Mouse (Mus musculus) cerebellum, adult 2 months (tissue): ENCODE measurements around the gene Aagab. TPM values are rescaled to one million over a fixed set of nuclear protein-coding genes. Genes with fewer than 3 reads are reported as not detected.
A peak's percentile ranks its signal among the peaks of the same experiment; 100 is the strongest.

Source experiments
- DNase-seq, 2 experiments: peaks; one replicate each; pipeline ENCODE4 v3.0.0; 2021
- H3K27ac ChIP-seq: fragments of 200-500 bp; 2 replicates; pipeline ENCODE4 v1.5.1; 2012; ENCODE audit warnings: low read length, control low read depth, inconsistent platforms; ENCODE audit not compliant: insufficient read depth
- H3K27me3 ChIP-seq: fragments of 200-500 bp; 2 replicates; pipeline ENCODE4 v1.6.1; 2012; ENCODE audit warnings: inconsistent platforms, mild to moderate bottlenecking, low read length, moderate library complexity; ENCODE audit not compliant: control insufficient read depth, insufficient read depth
- H3K4me1 ChIP-seq: fragments of 200-500 bp; 2 replicates; pipeline ENCODE4 v1.6.1; 2011; ENCODE audit warnings: low read length; ENCODE audit not compliant: control insufficient read depth, insufficient read depth
- H3K4me3 ChIP-seq: fragments of 200-500 bp; replicated peaks from 2 replicates; pipeline ENCODE3; 2011; ENCODE audit warnings: mild to moderate bottlenecking, low read depth, low read length, control low read depth; ENCODE audit not compliant: insufficient read depth
- CTCF ChIP-seq: fragments of 200-500 bp; IDR thresholded peaks from 2 replicates; pipeline ENCODE4 v1.5.1; 2011; ENCODE audit warnings: low read depth, mild to moderate bottlenecking, control low read depth, low read length, moderate library complexity, borderline replicate concordance; ENCODE audit not compliant: insufficient read depth
- POLR2A ChIP-seq: fragments of 200-500 bp; IDR thresholded peaks from 2 replicates; pipeline ENCODE4 v1.6.1; 2011; ENCODE audit warnings: low read length, control low read depth, borderline replicate concordance; ENCODE audit not compliant: insufficient read depth
- WGBS: fragments of 180-500 bp; shearing (Covaris S2); methylation state at CpG from one replicate; pipeline ENCODE4 v1.1.7; 2018; 5-methylcytosine and 5-hydroxymethylcytosine counted together
- polyA plus RNA-seq: library from polyadenylated mRNA; depleted of rRNA; stranded (reverse); fragments of >200 nt; gene quantifications from 2 replicates; pipeline ENCODE4 v1.2.3, GENCODE M21; 2012; rRNA removed

Aagab gene
- 31.0 and 31.9 TPM in 2 replicates for polyA plus RNA-seq

DNA sequence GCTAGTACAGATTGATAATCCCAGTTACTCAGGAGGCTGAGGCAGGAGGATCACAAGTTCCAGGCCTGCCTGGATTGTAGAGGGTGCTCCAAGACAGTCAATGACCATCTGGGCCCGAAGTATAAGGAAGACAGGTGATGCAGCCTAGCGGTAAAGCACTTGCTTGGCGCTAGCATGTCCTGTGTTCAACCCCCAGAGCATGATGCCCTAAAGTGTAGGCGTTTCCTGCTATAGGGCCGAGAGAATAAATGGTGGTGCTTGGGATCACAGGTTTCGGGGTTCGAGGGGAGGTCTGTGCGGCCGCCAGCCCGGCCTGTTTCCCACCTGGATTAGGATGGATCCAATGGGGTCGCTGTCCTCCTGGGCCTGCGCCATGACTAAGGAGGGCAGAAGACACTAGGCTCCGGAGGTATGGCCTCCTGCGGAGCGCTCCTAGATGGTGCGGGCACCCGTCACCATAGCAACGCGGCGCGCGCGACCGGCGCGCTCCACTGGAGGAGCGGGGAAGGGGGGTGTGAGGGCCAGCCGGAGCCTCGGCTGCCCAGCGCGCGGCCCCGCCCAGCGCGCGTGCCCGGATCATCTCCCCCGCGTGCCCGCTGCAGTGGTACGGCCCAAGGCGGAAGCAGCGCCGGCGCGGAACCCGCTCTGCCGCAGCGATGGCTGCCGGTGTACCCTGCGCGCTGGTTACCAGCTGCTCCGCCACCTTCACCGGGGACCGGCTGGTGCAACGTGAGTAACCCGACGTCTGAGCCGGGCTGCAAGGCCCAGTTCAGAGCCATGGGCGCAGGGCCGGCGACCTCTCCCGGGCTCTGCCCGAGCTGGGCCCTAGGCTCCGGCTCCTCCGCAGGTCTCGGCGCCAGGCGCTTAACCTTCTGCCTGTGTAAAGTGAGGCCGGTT, at the start of gene Aagab, which contains the start of gene Iqch:
Gene Aagab (plus strand): TSS at position 618 of the 897 bp plus-strand sequence.
Gene Iqch (minus strand): TSS at position 451 of the 897 bp plus-strand sequence.
- H3K4me1 ChIP-seq = peaks cover 3% of the 10 kb centered on the region; the same call in 1 of the 2 replicates
- peak within 1 kb of the TSS; percentile 57 for H3K27ac ChIP-seq
- peak; percentile 97 to 98 for DNase-seq
- WGBS = under 1% methylated on average over 70 of the region's 70 CpGs
- H3K4me3 ChIP-seq = peak within 1 kb of the TSS; percentile 84
- peak; percentile 73 for TF ChIP-seq POLR2A
- no peak for TF ChIP-seq CTCF
- no peaks in the 10 kb centered on the region for H3K27me3 ChIP-seq

- 62% methylated on average over 3 of the region's 3 CpGs for WGBS
- Histone ChIP-seq H3K4me3 (no peak overlapping the region), H3K27me3 (no peaks in the 10 kb centered on the region), H3K4me1 (0 out of 2 replicates have a peak, but pooled peaks cover 4% of the 10 kb centered on the region), H3K27ac (no peak overlapping the region)
- TF ChIP-seq CTCF = no peak
- TF ChIP-seq POLR2A = no peak
- no peak for DNase-seq
Measured at GRCm38 (mm10) chr9:63553628-63554027, 48.8 kb upstream of the Aagab start.

- Histone ChIP-seq H3K27ac (no peak overlapping the region), H3K27me3 (no peaks in the 10 kb centered on the region), H3K4me1 (0 out of 2 replicates have a peak, but pooled peaks cover 4% of the 10 kb centered on the region), H3K4me3 (no peak overlapping the region)
- TF ChIP-seq CTCF = no peak
- no peak for TF ChIP-seq POLR2A
- 54% methylated on average over 3 of the region's 3 CpGs for WGBS
- DNase-seq = no peak
Measured at GRCm38 (mm10) chr9:63555460-63555990, 46.9 kb upstream of the Aagab start.

- WGBS = 95% methylated on average over 1 of the region's 1 CpGs
- Histone ChIP-seq H3K27ac (no peak overlapping the region), H3K27me3 (no peaks in the 10 kb centered on the region), H3K4me3 (no peak overlapping the region), H3K4me1 (0 out of 2 replicates have a peak, but pooled peaks cover 4% of the 10 kb centered on the region)
- TF ChIP-seq POLR2A (no peak), CTCF (no peak)
- no peak for DNase-seq
Measured at GRCm38 (mm10) chr9:63556316-63556715, 46.1 kb upstream of the Aagab start.

- TF ChIP-seq CTCF (no peak), POLR2A (no peak)
- Histone ChIP-seq H3K27ac (no peak overlapping the region), H3K27me3 (no peaks in the 10 kb centered on the region), H3K4me3 (no peak overlapping the region), H3K4me1 (peaks cover 7% of the 10 kb centered on the region; the same call in 1 of the 2 replicates)
- 44% methylated on average over 8 of the region's 8 CpGs for WGBS
- no peak for DNase-seq
Measured at GRCm38 (mm10) chr9:63556933-63557332, 45.5 kb upstream of the Aagab start.

DNA sequence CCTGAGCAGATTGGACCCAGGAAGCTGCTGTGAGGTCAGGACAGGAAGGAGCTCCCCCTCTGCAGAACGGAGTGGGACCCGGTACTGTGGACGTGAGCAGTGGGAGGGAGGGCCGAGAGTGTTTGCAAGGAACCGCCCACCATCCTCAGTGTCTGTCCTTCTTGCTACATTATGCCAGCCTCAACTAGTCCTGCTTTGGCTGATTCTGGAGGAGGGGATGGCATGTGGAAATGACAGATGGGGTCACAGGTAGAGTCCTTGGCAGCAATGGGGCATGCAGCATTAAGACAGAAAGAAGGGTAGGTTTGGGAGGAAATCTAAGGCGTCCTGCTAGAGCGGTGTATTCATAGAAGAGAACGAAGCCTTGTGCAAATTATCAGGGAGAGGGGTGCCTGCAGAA, 40.5 kb upstream of the Aagab start:
- H3K27me3 ChIP-seq = no peaks in the 10 kb centered on the region
- H3K4me3 ChIP-seq = no peak overlapping the region
- no peak for TF ChIP-seq CTCF
- no peak for TF ChIP-seq POLR2A
- H3K27ac ChIP-seq = no peak overlapping the region
- 19% methylated on average over 8 of the region's 8 CpGs for WGBS
- H3K4me1 ChIP-seq = peaks cover 8% of the 10 kb centered on the region
- DNase-seq = peak; percentile 52 to 69

GRCm38 (mm10) chr9:63563436-63563835, 39.0 kb upstream of the Aagab start:
- Histone ChIP-seq H3K27me3 (no peaks in the 10 kb centered on the region), H3K4me3 (no peak overlapping the region), H3K27ac (no peak overlapping the region), H3K4me1 (peaks cover 8% of the 10 kb centered on the region)
- 96% methylated on average over 2 of the region's 2 CpGs for WGBS
- no peak for TF ChIP-seq POLR2A
- no peak for TF ChIP-seq CTCF
- no peak for DNase-seq

DNA sequence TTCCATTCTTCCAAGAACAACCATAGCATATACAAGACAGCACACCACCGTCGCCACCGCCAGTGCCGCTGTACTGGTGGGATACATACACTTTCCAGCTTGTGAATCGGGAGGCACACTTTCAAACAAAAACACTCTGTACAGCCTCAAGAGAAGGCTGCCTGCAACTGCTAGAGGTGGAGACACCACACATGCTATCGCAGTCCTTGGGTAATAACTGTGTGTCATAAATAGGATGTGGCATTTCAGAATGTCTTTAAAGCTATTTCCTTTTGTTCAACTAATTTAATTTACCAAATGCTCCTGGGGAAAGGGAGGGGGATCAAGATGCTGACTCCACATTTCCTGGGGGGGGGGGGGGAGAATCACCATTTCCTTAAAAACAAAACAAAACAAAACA, 34.1 kb upstream of the Aagab start:
- H3K27me3 ChIP-seq = no peaks in the 10 kb centered on the region; the same call in 1 of the 2 replicates
- 82% methylated on average over 6 of the region's 6 CpGs for WGBS
- DNase-seq = no peak
- H3K27ac ChIP-seq = no peak overlapping the region
- H3K4me3 ChIP-seq = no peak overlapping the region
- TF ChIP-seq POLR2A (no peak), CTCF (no peak)
- H3K4me1 ChIP-seq = no peaks in the 10 kb centered on the region
